Mouse (Mus musculus) kidney, adult 2 months (tissue): ENCODE data around the gene Ppfibp1.

Source experiments
- CTCF ChIP-seq: fragments of 200-500 bp; conservative IDR thresholded peaks from 2 replicates; pipeline ENCODE4 v1.5.1; 2011; ENCODE audit warnings: low read depth, mild to moderate bottlenecking, control low read depth, low read length, moderate library complexity, mixed read lengths; ENCODE audit not compliant: insufficient read depth, insufficient read length
- POLR2A ChIP-seq: fragments of 200-500 bp; IDR thresholded peaks from one replicate; pipeline ENCODE4 v1.6.1; 2011; ENCODE audit warnings: low read depth, low read length, control low read depth

GRCm38 (mm10) chr6:146908801-146909200, 20.5 kb downstream of the Ppfibp1 start:
- TF ChIP-seq CTCF (no peak), POLR2A (no peak)
